Mouse (Mus musculus): ENCODE data around the gene Rasd1. TPM values are rescaled to one million over a fixed set of nuclear protein-coding genes. Genes with fewer than 3 reads are reported as not detected.

Gene Rasd1
- polyA plus RNA-seq, 1 experiment from 2014 or later = 2.3 TPM

GRCm38 (mm10) chr11:59989406-59989805 lies 24.7 kb upstream of the Rasd1 start:
- H3K4me2 ChIP-seq (ENCODE audit: low read depth, low read length) = no peak overlapping the region
- no peaks in the 10 kb centered on the region for H3K36me3 ChIP-seq (ENCODE audit: control insufficient read depth, insufficient read depth, low read length)
- no peaks in the 10 kb centered on the region for H3K27me3 ChIP-seq (replicated peaks; ENCODE audit: control insufficient read depth, insufficient read depth, low read length)
- no peak overlapping the region for H3K9ac ChIP-seq (ENCODE audit: low read depth, low read length)
- no peak for ATAC-seq
- no peak overlapping the region for H3K27ac ChIP-seq (ENCODE audit: low read length)
- no peaks in the 10 kb centered on the region for H3K4me1 ChIP-seq (ENCODE audit: control insufficient read depth, insufficient read depth, low read length)
- H3K4me3 ChIP-seq (ENCODE audit: low read length) = no peak overlapping the region
- no peaks in the 10 kb centered on the region for H3K9me3 ChIP-seq (ENCODE audit: control insufficient read depth, low read length)
- WGBS = 90% methylated on average over 1 of the region's 1 CpGs

DNA sequence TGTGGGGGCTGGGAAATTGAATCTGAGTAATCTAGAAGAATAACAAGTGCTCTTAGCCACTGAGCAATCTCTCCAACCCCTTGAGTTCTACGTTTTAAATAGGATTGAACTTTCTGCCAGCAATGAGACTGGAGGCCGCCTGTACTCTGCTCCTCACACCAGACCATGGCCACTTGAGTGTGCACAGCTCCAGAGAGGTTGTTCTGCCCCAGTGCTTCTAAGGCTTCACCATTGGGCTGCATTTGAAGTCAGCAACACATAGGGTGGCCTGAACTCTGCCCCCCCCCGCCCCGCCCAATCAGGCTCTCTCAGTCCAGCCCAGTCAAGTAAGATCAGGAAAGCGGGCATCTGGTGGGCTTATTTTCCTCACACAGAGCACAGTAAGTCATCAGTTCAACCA lies 13.1 kb upstream of the Rasd1 start:
- no peak for ATAC-seq
- WGBS = 87% methylated on average over 5 of the region's 5 CpGs

GRCm38 (mm10) chr11:59975241-59975640 lies 10.5 kb upstream of the Rasd1 start:
- ATAC-seq = no peak
- H3K27me3 ChIP-seq (replicated peaks; ENCODE audit: control insufficient read depth, insufficient read depth, low read length) = no peaks in the 10 kb centered on the region

More for the DNA sequence above, 13.1 kb upstream of the Rasd1 start:
- Histone ChIP-seq H3K27me3 (replicated peaks; ENCODE audit: control insufficient read depth, insufficient read depth, low read length) (no peaks in the 10 kb centered on the region), H3K9me3 (ENCODE audit: control insufficient read depth, low read length) (no peaks in the 10 kb centered on the region), H3K9ac (ENCODE audit: low read depth, low read length) (no peak overlapping the region), H3K4me2 (ENCODE audit: low read depth, low read length) (no peak overlapping the region), H3K4me1 (ENCODE audit: control insufficient read depth, insufficient read depth, low read length) (no peaks in the 10 kb centered on the region), H3K36me3 (ENCODE audit: control insufficient read depth, insufficient read depth, low read length) (no peaks in the 10 kb centered on the region), H3K4me3 (ENCODE audit: low read length) (no peak overlapping the region), H3K27ac (ENCODE audit: low read length) (no peak overlapping the region)

GRCm38 (mm10) chr11:59973389-59973788 lies 8.6 kb upstream of the Rasd1 start:
- H3K9ac ChIP-seq (ENCODE audit: low read depth, low read length) = no peak overlapping the region
- no peaks in the 10 kb centered on the region for H3K27me3 ChIP-seq (replicated peaks; ENCODE audit: control insufficient read depth, insufficient read depth, low read length)
- no peaks in the 10 kb centered on the region for H3K4me1 ChIP-seq (ENCODE audit: control insufficient read depth, insufficient read depth, low read length)
- no peaks in the 10 kb centered on the region for H3K36me3 ChIP-seq (ENCODE audit: control insufficient read depth, insufficient read depth, low read length)
- H3K27ac ChIP-seq (ENCODE audit: low read length) = no peak overlapping the region
- ATAC-seq = no peak
- H3K9me3 ChIP-seq (ENCODE audit: control insufficient read depth, low read length) = no peaks in the 10 kb centered on the region
- 88% methylated on average over 5 of the region's 5 CpGs for WGBS
- no peak overlapping the region for H3K4me2 ChIP-seq (ENCODE audit: low read depth, low read length)
- H3K4me3 ChIP-seq (ENCODE audit: low read length) = no peak overlapping the region

More at GRCm38 (mm10) chr11:59975241-59975640, 10.5 kb upstream of the Rasd1 start:
- Histone ChIP-seq H3K9me3 (ENCODE audit: control insufficient read depth, low read length) (no peaks in the 10 kb centered on the region), H3K36me3 (ENCODE audit: control insufficient read depth, insufficient read depth, low read length) (no peaks in the 10 kb centered on the region), H3K9ac (ENCODE audit: low read depth, low read length) (no peak overlapping the region), H3K4me1 (ENCODE audit: control insufficient read depth, insufficient read depth, low read length) (no peaks in the 10 kb centered on the region), H3K4me2 (ENCODE audit: low read depth, low read length) (no peak overlapping the region), H3K27ac (ENCODE audit: low read length) (no peak overlapping the region), H3K4me3 (ENCODE audit: low read length) (no peak overlapping the region)
- WGBS = 59% methylated on average over 10 of the region's 10 CpGs

DNA sequence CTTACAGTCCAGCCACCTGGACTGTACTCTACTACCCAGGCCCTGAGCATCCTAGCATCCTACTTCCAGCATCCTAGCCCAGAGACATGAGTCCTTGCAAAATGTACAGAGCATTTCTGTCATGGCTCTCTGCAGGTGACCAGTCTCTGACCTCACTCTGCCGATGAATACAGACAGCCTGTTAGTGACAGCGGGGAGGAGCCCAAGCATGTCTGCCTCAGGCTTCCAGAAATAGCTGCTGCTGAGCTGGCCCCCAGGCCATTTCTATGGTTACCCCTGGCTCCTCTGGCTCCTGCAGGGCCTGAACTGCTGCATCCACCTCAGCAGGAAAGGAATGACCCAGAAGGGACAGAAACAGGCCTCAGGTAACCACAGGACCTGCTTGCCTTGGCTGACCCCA lies 6.9 kb upstream of the Rasd1 start:
- no peak overlapping the region for H3K9ac ChIP-seq (ENCODE audit: low read depth, low read length)
- no peak overlapping the region for H3K27ac ChIP-seq (ENCODE audit: low read length)
- no peaks in the 10 kb centered on the region for H3K4me1 ChIP-seq (ENCODE audit: control insufficient read depth, insufficient read depth, low read length)
- ATAC-seq = no peak
- H3K9me3 ChIP-seq (ENCODE audit: control insufficient read depth, low read length) = no peaks in the 10 kb centered on the region
- no peak overlapping the region for H3K4me3 ChIP-seq (ENCODE audit: low read length)
- no peak overlapping the region for H3K4me2 ChIP-seq (ENCODE audit: low read depth, low read length)
- no peaks in the 10 kb centered on the region for H3K36me3 ChIP-seq (ENCODE audit: control insufficient read depth, insufficient read depth, low read length)
- 50% methylated on average over 2 of the region's 2 CpGs for WGBS
- H3K27me3 ChIP-seq (replicated peaks; ENCODE audit: control insufficient read depth, insufficient read depth, low read length) = no peaks in the 10 kb centered on the region

GRCm38 (mm10) chr11:59970780-59971179 lies 6.0 kb upstream of the Rasd1 start:
- Histone ChIP-seq H3K27ac (ENCODE audit: low read length) (no peak overlapping the region), H3K36me3 (ENCODE audit: control insufficient read depth, insufficient read depth, low read length) (no peaks in the 10 kb centered on the region), H3K9ac (ENCODE audit: low read depth, low read length) (no peak overlapping the region), H3K4me1 (ENCODE audit: control insufficient read depth, insufficient read depth, low read length) (peaks cover 8% of the 10 kb centered on the region), H3K4me2 (ENCODE audit: low read depth, low read length) (no peak overlapping the region), H3K27me3 (replicated peaks; ENCODE audit: control insufficient read depth, insufficient read depth, low read length) (no peaks in the 10 kb centered on the region), H3K4me3 (ENCODE audit: low read length) (no peak overlapping the region), H3K9me3 (ENCODE audit: control insufficient read depth, low read length) (no peaks in the 10 kb centered on the region)
- no peak for ATAC-seq
- 74% methylated on average over 5 of the region's 5 CpGs for WGBS

GRCm38 (mm10) chr11:59967765-59968164 lies 3.0 kb upstream of the Rasd1 start:
- 93% methylated on average over 1 of the region's 1 CpGs for WGBS
- Histone ChIP-seq H3K9ac (ENCODE audit: low read depth, low read length) (no peak overlapping the region), H3K9me3 (ENCODE audit: control insufficient read depth, low read length) (no peaks in the 10 kb centered on the region), H3K4me2 (ENCODE audit: low read depth, low read length) (no peak overlapping the region), H3K27ac (ENCODE audit: low read length) (no peak overlapping the region), H3K36me3 (ENCODE audit: control insufficient read depth, insufficient read depth, low read length) (no peaks in the 10 kb centered on the region), H3K4me3 (ENCODE audit: low read length) (no peak overlapping the region), H3K4me1 (ENCODE audit: control insufficient read depth, insufficient read depth, low read length) (peaks cover 23% of the 10 kb centered on the region), H3K27me3 (replicated peaks; ENCODE audit: control insufficient read depth, insufficient read depth, low read length) (peaks cover 11% of the 10 kb centered on the region; the same call in 1 of the 2 replicates)
- ATAC-seq = no peak

DNA sequence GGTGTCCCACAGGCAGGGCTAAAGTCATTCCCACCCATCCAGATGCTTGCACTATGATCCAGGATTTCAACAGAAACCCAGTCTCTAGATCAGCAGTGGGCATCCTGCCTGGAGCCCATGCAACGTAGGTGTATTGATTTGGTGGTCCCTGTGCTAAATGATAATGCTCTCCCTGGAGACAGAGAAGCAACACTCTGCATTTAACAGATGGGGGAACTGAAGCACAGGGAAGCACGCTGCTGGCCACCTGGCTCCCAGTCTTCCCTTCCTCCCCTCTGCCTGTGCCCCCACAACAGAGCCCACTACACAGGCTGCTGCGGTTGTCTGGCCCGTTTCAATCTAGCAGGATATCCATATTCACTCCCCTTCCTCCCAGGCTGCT lies 1.3 kb upstream of the Rasd1 start:
- peaks cover 11% of the 10 kb centered on the region; the same call in 1 of the 2 replicates for H3K27me3 ChIP-seq (replicated peaks; ENCODE audit: control insufficient read depth, insufficient read depth, low read length)
- H3K9ac ChIP-seq (ENCODE audit: low read depth, low read length) = no peak overlapping the region
- H3K27ac ChIP-seq (ENCODE audit: low read length) = no peak overlapping the region
- no peak overlapping the region for H3K4me3 ChIP-seq (ENCODE audit: low read length)
- peaks cover 23% of the 10 kb centered on the region for H3K4me1 ChIP-seq (ENCODE audit: control insufficient read depth, insufficient read depth, low read length)
- WGBS = 28% methylated on average over 4 of the region's 4 CpGs
- no peaks in the 10 kb centered on the region for H3K36me3 ChIP-seq (ENCODE audit: control insufficient read depth, insufficient read depth, low read length)
- ATAC-seq = no peak
- H3K4me2 ChIP-seq (ENCODE audit: low read depth, low read length) = no peak overlapping the region
- H3K9me3 ChIP-seq (ENCODE audit: control insufficient read depth, low read length) = no peaks in the 10 kb centered on the region

DNA sequence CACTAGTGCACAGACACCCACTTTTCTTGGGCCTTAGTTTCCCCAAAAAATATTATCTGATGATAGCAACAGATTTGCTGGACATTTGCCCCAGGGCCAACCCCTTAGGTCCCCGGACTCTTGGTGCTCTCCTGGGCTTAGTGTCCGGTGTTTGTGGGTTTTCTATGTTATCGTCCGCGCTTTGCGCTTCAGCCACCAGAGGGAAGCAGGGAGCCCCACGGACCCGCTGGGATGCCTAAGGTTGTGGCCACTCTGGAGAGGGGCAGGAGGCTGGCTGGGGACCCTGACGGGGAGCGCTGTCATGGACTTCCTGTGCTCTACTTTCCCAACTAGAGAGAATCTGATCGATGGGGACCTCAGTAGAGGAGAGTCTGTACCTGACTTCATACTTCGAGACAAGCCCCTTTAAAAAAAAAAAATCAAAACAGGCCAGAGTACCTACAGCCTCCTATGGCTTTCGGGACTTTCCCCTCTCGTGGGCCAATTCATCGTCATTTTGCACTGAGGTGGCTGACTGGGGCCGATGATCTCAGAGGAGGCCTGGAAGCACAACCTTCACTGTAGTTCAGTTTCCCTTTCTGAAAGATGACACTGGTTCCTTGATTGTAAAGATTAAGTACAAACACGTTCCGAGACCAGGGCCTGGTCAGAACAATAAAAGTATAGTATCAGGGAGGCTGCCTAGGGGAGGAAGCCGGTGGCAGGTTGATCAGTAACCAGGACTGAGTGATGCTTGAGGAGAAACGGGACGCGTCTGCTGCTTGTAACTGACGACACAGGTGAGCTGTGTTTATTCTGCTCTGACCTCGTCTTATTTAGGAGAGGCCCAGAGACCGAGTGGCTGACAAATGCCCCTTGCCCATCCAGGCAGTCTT lies 720 bp upstream of the Rasd1 start:
- peaks cover 3% of the 10 kb centered on the region for H3K36me3 ChIP-seq (ENCODE audit: control insufficient read depth, insufficient read depth, low read length)
- ATAC-seq = peak; percentile 82
- H3K27ac ChIP-seq (ENCODE audit: low read length) = peak overlapping the region; percentile 78
- no peaks in the 10 kb centered on the region for H3K9me3 ChIP-seq (ENCODE audit: control insufficient read depth, low read length)
- H3K4me3 ChIP-seq (ENCODE audit: low read length) = peak overlapping the region; percentile 57
- WGBS = 16% methylated on average over 25 of the region's 25 CpGs
- H3K4me2 ChIP-seq (ENCODE audit: low read depth, low read length) = peak overlapping the region; percentile 99
- H3K9ac ChIP-seq (ENCODE audit: low read depth, low read length) = peak overlapping the region; percentile 70
- peaks cover 23% of the 10 kb centered on the region for H3K4me1 ChIP-seq (ENCODE audit: control insufficient read depth, insufficient read depth, low read length)
- H3K27me3 ChIP-seq (replicated peaks; ENCODE audit: control insufficient read depth, insufficient read depth, low read length) = peaks cover 11% of the 10 kb centered on the region; the same call in 1 of the 2 replicates
